Mouse (Mus musculus): ENCODE measurements at regions not wholly inside any gene's neighbourhood (a gene's known extent, or its start where the extent isn't known, plus 50 kb on each side); places are given as distances from the start of the nearest gene placed in this dataset.
A peak's percentile ranks its signal among the peaks of the same experiment; 100 is the strongest.

DNA sequence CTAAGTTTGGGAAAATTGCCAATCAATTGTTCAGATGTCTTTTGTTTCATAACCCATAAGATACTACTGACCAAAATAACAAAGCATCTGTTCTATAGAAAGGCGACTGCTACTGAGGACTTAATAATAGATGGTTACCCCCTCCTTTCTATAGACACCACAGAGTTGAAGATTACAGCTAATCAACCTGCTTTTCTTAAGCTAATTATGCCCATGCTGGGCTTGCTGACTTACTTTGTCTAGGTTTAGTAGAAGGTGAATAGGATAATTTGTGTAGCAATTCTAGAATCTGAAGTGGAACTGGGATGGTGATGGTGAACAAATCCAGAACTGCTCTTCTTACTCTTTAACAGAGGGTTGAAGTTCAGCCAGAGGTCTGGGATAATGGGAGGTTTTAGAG, 53.8 kb upstream of the Tbx18 start:
- no peak for DNase-seq (ENCODE audit: low spot score in 2 of 2)

DNA sequence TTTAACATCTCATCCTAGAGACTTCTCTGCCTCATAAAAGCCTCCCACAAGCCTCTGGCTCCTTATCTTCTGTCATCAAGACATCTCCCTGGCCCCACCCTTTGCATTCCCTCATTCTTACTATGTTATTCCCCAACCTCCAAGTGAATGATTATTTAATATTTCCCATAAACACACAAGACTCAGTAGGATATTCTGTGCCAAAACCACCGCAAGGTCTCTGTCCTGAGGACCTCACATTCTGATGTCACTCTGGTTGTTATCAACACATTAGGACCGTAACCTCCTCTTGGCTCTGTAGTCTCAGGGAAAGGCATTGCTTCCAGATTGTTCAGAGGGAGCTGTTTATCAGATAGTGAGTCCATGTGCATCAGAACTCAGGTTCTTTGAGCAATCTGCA, 80.7 kb upstream of the Tbx18 start:
- no peak for DNase-seq (ENCODE audit: low spot score in 2 of 2)

DNA sequence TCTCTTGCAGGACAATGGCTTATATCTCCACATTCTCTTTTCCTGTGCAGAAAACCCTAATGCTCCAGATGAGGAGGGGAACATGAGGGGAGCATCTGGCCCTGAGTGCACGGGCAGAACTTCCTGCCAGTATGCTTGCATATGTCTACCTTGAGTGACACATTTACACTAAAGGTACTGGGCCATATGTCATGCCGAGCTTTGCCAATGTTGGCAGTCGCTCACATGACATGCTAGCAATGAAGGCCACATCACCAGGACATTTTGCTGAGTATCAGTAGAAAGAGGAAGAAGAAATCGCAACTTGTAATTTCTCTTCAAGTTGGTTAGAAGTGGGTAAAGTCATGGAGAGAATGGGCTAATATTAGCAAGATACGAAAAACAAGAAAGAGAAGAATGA, 91.2 kb upstream of the Tbx18 start:
- no peak for DNase-seq (ENCODE audit: low spot score in 2 of 2)

DNA sequence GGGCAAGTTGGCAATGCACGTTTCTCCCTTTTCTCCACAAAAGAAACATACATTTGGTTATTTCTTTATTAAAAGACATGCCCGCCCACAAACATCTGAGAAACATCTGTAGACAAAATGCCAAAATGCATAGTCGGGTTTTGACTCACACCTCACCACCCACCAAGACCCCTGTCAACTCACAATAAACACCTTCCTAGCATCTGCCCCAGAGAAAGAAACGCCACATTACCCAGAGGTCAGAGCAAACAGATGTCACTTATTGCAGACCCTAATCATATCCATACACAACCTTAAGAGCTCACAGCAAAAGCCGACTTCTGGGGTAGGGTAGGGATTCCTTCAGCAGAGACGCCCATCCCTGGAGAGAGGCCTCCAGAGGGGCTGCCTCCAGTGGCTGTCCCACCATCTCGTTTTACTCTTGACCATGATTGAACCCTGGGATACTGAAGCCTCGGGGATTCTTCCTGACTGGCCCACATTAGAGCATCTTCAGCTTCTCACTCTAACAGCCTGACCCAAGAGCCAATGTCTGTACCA, 93.7 kb upstream of the Tbx18 start:
- DNase-seq (ENCODE audit: low spot score in 2 of 2): no peak

DNA sequence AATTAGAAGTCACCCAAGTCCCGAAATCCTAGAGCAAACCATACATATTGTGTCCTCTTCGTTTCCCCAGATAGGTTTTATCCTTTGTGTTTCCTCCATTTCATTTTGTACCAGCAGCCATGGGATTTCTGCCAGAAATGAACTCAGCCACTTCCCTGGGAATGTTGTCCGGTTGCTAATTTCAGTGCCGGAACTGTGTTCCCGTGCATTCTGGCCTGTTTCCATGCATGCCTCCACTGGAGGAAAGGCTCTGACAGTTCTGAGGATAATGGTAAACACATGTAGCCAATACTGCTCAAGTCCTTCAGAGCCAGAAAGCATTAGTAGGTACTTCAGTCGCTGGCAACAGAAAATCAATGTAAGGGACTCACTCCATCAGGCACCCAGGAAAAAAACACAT, 112.8 kb upstream of the Tbx18 start:
- DNase-seq (ENCODE audit: low spot score in 2 of 2): peak in 1 of 2 experiments; percentile 15

DNA sequence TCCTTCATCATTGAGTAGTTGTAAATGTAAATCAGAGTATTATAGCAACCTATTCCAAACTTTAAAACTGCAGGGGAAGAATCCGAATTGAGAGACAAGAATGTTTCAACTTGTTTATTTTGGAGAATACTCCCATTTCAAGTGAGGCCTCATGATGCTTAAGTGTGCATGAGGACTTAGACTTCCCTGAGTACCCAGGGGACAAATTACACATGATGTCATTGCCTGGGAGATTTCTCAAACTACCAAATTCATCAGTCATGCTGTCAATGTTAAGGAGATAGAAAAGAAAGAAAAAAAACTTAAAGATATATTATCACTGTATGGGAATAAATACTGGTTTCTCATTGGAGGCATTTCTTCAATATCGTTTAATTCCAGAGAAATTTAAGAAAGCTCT, 113.4 kb upstream of the Tbx18 start:
- DNase-seq (ENCODE audit: low spot score in 2 of 2): no peak

DNA sequence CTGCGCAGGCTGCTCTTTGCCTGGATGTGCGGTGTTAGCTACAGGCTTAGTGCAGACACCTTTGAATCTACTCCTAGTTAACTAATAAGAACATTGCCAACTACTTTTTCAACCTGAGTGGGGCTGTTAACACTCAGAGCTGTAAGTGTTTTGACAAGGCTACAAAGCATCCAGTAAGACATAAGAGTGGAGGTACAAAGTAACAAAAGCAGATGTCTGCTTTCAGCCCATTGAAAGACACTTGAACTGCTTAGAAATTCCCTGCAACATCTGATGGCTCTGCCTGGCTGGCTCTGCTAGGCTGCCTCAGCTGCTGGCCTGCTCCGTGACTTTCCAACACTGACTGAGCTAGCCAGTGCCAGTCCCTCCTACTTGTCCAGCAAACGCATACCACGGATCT, 117.8 kb upstream of the Tbx18 start:
- no peak for DNase-seq (ENCODE audit: low spot score in 2 of 2)

DNA sequence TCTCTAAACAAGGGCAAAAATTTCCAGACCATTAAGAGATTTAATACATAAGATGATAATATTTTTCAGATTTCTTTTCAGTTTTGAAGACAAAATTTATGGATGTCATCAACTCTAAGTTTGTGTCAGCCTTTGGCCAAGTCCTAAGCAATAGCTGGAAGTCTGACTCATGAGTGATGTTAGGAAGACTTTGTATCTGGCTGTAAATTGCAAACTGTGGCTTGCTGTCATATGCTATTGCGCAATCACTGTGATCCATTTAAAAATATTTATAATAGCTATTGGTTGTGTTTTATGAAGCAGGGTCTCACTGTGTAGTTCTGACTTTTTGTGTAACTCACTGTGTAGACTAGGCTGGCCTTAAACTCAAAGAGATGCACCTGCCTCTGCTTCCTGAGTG, 119.1 kb upstream of the Tbx18 start:
- no peak for DNase-seq (ENCODE audit: low spot score in 2 of 2)

DNA sequence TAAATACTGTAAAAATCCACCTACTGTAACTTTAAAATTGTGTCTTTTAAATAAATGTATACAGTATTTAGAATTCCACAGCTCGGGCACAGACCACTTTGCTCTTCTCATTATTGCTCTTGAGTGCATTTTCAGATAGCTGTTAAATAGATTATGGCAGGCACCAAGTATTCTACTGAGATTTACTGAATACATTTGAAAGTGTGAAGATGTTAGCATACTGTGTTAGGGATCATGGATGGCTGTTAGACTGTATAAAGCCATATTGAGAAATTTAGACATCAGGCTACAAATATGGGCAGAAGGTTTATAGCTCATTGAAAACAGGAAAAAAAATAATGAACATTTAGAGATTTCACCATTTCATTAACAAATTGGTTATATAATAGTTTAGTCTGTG, 130.5 kb upstream of the Tbx18 start:
- DNase-seq (ENCODE audit: low spot score in 2 of 2): no peak

GRCm38 (mm10) chr9:87865236-87865635, 134.2 kb upstream of the Tbx18 start:
- no peak for DNase-seq (ENCODE audit: low spot score in 2 of 2)

GRCm38 (mm10) chr9:87872384-87872905, 141.4 kb upstream of the Tbx18 start:
- DNase-seq (ENCODE audit: low spot score in 2 of 2): no peak

- DNase-seq (ENCODE audit: low spot score in 2 of 2): no peak
Measured at GRCm38 (mm10) chr9:87882587-87882986, 151.5 kb upstream of the Tbx18 start.

DNA sequence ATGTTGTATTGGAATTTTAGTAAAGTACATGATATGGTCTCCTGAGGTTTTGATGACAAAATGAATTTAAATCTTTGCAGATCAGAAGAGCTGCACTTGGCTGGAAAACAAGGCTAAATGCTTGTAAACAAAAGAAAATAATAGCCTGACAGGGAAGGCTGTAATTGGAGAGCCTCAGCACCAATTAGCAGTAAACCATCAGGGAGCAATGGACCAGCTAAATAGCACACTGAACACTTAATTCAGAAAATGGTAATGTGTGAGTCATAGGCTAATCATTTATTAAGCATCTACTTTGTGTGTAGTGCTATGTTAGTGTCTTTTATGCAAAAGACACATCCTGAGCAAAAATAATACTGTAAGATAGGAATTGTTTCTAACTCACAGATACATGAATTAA, 152.0 kb upstream of the Tbx18 start:
- no peak for DNase-seq (ENCODE audit: low spot score in 2 of 2)

DNA sequence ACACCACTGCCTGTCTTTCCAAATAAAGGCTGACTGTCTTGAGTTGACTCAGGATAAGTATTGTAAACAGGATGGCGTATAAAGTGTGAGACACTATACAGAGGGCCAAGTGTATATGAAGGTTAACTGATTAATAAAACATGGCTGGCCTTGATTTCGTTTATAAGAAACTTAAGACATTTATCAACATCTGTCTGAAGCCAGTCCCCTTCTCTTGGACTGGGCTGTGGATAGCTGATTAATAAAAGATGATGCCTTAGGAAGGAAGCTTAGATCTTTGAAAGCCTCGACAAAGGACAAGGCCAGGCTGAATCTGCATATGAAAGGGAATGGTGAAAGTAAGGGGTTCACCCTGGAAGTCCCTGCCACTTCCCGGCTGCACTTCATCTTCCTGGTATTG, 163.0 kb upstream of the Tbx18 start:
- no peak for DNase-seq (ENCODE audit: low spot score in 2 of 2)

DNA sequence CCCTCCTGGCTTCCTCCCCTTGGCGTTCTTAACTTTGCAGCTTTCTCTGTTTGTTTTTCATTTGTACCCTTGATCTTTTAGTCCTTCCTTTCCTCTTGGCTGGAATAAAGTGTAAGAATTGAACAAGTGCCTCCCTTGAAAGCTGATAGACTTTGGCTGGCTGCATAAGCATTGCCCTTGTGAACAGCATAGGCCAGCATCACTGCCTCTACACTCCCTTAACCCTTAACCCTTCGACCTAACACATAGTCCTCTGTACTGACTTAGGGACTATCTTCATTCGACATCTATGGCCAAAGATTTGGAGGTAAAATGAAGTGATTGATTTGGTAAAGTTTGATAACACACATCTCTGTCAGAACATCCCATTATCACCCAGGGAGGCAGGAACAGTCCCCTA, 163.5 kb upstream of the Tbx18 start:
- DNase-seq (ENCODE audit: low spot score in 2 of 2): no peak

- DNase-seq (ENCODE audit: low spot score in 2 of 2): no peak
Measured at GRCm38 (mm10) chr9:87895526-87895925, 164.5 kb upstream of the Tbx18 start.

GRCm38 (mm10) chr9:87897336-87897735, 166.3 kb upstream of the Tbx18 start:
- DNase-seq (ENCODE audit: low spot score in 2 of 2): no peak

DNA sequence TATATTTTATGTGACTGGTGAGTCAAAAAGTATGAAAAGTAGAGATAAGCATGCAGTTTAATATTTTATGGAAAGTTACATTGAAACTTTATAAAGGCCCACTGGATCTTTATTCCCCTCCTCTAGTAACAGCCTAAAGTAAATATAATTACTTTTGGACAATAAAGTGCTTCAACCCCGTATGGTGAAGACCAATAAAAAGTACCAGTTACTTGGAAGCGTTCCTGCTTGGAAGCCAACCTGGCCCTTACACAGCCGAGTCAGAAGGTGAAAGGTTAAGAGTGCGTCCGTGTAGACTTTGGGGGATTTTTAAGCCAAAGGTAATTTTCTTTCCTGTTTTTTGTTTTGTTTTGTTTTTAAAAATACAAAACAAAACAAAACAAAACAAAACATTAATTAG, 168.3 kb upstream of the Tbx18 start:
- DNase-seq (ENCODE audit: low spot score in 2 of 2): no peak

- DNase-seq (ENCODE audit: low spot score in 2 of 2): no peak
Measured at GRCm38 (mm10) chr9:87899800-87900199, 168.7 kb upstream of the Tbx18 start.

DNA sequence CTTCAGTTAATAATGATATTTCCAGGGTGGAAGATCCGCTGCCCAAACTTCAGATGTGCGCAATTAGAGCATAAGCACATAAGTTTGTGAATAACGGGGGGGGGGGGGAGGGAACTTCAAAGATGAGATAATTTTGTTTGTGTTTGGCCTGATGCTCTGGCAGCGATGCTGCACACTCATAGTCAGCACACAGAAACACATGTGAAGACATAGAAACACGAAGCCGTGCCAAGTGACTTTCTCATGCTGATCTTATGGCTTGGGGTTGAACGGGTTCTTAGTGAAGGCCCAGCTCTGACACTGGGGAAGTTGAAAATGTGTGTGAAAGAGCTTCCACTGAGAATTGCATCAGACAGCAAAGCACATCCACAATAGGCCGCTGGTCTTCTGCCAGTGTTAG, 190.2 kb upstream of the Tbx18 start:
- DNase-seq (ENCODE audit: low spot score in 2 of 2): no peak

DNA sequence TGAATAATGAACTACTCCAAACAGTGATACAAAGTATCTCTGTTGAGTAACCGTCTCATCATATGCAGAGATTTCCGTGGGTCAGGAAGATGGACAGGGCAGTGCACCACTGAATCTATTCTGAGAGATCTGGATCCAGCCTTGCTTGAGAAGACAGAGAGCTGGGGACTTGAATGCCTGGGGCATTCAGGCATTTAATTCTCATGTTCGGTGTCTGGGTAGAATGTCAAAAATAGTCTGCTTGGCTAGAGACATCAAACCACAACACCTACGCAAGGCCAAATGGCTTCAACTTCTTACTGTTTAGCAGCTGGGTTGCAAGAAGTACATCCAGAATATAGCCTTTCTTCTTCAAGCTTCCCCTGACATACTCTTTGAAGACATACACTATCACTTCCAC, 194.1 kb upstream of the Tbx18 start:
- no peak for DNase-seq (ENCODE audit: low spot score in 2 of 2)

- no peak for DNase-seq (ENCODE audit: low spot score in 2 of 2)
Measured at GRCm38 (mm10) chr9:87933230-87933629, 202.2 kb upstream of the Tbx18 start.

GRCm38 (mm10) chr9:87952426-87952825, 221.4 kb upstream of the Tbx18 start:
- DNase-seq (ENCODE audit: low spot score in 2 of 2): no peak

GRCm38 (mm10) chr9:87954941-87955340, 223.9 kb upstream of the Tbx18 start:
- no peak for DNase-seq (ENCODE audit: low spot score in 2 of 2)
